Mouse (Mus musculus): ENCODE results near the gene Cbx3. TPM values are rescaled to one million over a fixed set of nuclear protein-coding genes. Genes with fewer than 3 reads are reported as not detected.
A peak's percentile ranks its signal among the peaks of the same experiment; 100 is the strongest.

Gene Cbx3
- polyA plus RNA-seq, 1 experiment = 61.0 TPM

- no peak overlapping the region for H3K27ac ChIP-seq (replicated peaks; ENCODE audit: low read depth, low read length)
- H3K4me1 ChIP-seq (ENCODE audit: control insufficient read depth, insufficient read depth, insufficient read length, low read length) = no peaks in the 10 kb centered on the region
- H3K4me3 ChIP-seq (ENCODE audit: insufficient read depth, low read depth, low read length) = no peak overlapping the region
Observed at GRCm38 (mm10) chr6:51486731-51487130, 16.6 kb downstream of the Cbx3 start.

- H3K4me1 ChIP-seq (ENCODE audit: control insufficient read depth, insufficient read depth, insufficient read length, low read length) = no peaks in the 10 kb centered on the region
- no peak overlapping the region for H3K27ac ChIP-seq (replicated peaks; ENCODE audit: low read depth, low read length)
Observed at GRCm38 (mm10) chr6:51489787-51490186, 19.6 kb downstream of the Cbx3 start.

GRCm38 (mm10) chr6:51497321-51498111 is 27.4 kb downstream of the Cbx3 start:
- Histone ChIP-seq H3K27ac (replicated peaks; ENCODE audit: low read depth, low read length) (no peak overlapping the region), H3K4me1 (ENCODE audit: control insufficient read depth, insufficient read depth, insufficient read length, low read length) (no peaks in the 10 kb centered on the region), H3K4me3 (ENCODE audit: insufficient read depth, low read depth, low read length) (no peak overlapping the region)

More at GRCm38 (mm10) chr6:51489787-51490186, 19.6 kb downstream of the Cbx3 start:
- H3K4me3 ChIP-seq (ENCODE audit: insufficient read depth, low read depth, low read length) = no peak overlapping the region

GRCm38 (mm10) chr6:51505671-51506070 is 35.5 kb downstream of the Cbx3 start:
- no peak overlapping the region for H3K4me3 ChIP-seq (ENCODE audit: insufficient read depth, low read depth, low read length)

DNA sequence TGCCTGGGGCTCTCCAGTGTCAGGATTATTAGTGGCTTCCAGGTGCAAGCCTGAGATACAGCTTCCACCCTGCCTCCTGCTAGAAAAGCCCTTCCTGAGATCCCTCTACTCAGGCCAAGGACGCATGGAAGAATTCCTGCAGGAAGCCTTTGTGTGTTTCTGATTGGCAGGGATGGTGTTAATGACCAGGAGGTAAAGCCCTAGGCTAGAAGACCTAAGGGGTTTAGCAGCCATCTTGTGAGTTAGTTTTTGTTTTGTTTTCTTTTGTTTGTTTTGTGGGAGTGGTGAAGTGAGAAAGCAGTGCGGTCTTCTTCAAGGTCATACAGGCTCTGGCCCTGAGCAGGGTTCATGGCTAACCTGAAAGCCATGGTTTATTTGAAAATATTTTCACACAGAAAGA is 37.4 kb downstream of the Cbx3 start:
- Histone ChIP-seq H3K27ac (replicated peaks; ENCODE audit: low read depth, low read length) (no peak overlapping the region), H3K4me1 (ENCODE audit: control insufficient read depth, insufficient read depth, insufficient read length, low read length) (no peaks in the 10 kb centered on the region), H3K4me3 (ENCODE audit: insufficient read depth, low read depth, low read length) (no peak overlapping the region)

More at GRCm38 (mm10) chr6:51505671-51506070, 35.5 kb downstream of the Cbx3 start:
- H3K27ac ChIP-seq (replicated peaks; ENCODE audit: low read depth, low read length) = no peak overlapping the region
- H3K4me1 ChIP-seq (ENCODE audit: control insufficient read depth, insufficient read depth, insufficient read length, low read length) = no peaks in the 10 kb centered on the region

DNA sequence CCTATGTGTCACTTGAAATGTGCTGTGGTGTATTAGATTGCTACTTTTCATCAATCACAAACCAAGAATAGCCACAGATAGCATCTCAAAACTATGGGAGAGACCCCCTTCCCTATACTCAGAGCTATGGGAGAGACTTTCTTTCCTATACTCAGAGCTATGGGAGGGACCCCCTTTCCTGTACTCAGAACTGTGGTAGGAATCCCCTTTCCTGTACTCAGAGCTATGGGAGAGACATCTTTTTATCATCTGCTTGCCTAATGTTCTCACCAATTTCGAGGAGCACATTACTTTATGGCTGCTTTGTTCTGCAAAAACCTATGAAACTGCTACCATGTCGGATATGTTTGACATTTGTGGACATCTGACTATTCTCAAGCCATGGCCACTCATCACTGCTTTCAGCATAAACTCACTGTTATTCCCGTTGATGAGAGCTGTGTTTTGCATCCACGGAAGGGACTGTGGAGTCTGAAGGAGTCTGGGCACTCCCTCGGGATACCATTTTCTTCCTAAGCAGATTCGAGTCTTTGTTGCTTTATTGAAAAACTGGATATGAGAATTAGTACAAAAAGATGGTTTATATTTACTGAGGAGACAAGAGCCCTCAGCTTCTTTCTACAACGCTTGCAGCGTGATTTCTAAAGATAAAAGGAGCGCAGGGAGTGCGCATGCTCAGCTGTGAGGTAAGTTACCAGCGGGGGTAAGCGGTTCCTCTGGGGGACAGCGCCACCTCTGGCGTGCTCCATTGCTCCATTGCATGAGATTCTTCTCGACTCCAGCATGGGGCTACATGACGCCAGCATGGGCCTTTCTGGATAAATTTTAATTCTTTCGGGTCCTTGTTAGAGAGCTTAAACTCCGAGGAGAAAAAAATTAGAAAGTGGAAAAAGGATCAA is 38.8 kb downstream of the Cbx3 start:
- H3K27ac ChIP-seq (replicated peaks; ENCODE audit: low read depth, low read length) = no peak overlapping the region
- no peaks in the 10 kb centered on the region for H3K4me1 ChIP-seq (ENCODE audit: control insufficient read depth, insufficient read depth, insufficient read length, low read length)
- H3K4me3 ChIP-seq (ENCODE audit: insufficient read depth, low read depth, low read length) = peak overlapping the region; percentile 50

DNA sequence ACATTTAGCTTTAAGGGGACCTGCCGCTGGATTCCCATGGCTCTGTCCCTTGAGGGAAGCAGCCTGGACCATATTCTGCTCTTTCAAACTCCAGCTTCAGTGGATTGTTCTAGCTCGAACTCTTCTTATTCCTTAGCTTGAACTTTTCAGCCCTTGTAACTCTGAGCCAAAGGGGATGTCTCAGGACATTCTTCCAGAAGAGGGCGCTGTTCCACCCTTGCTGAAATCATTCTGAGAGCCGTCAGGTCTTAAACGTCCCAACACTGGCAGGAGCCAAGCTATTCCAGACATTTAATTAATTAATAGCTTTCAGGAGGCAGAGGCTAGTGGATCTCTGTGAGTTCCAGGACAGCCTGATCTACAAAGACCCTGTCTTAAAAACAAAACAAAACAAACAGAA is 39.9 kb downstream of the Cbx3 start:
- no peaks in the 10 kb centered on the region for H3K4me1 ChIP-seq (ENCODE audit: control insufficient read depth, insufficient read depth, insufficient read length, low read length)
- no peak overlapping the region; the same call in 1 of the 2 replicates for H3K4me3 ChIP-seq (ENCODE audit: insufficient read depth, low read depth, low read length)
- no peak overlapping the region for H3K27ac ChIP-seq (replicated peaks; ENCODE audit: low read depth, low read length)

DNA sequence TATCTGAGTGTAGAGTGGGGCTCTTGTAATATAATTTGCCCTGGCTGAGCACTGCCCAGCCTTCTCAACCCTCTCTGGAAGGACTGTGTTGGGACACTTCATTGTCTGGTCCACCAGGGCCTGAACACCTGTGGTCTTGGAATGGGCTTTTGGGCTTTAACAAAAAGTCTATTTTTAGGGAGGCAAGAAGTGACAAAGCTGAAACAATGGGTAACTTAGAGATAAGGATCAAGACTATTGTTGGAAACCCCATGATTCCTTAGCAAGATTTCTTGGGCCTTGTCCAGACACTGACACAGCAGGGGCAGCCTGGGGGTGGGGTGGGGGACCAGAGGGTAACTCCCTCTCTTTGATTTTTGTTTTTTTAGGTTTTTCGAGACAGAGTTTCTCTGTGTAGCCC is 40.8 kb downstream of the Cbx3 start:
- Histone ChIP-seq H3K27ac (replicated peaks; ENCODE audit: low read depth, low read length) (no peak overlapping the region), H3K4me1 (ENCODE audit: control insufficient read depth, insufficient read depth, insufficient read length, low read length) (no peaks in the 10 kb centered on the region), H3K4me3 (ENCODE audit: insufficient read depth, low read depth, low read length) (no peak overlapping the region)

GRCm38 (mm10) chr6:51513745-51514144 is 43.6 kb downstream of the Cbx3 start:
- H3K4me1 ChIP-seq (ENCODE audit: control insufficient read depth, insufficient read depth, insufficient read length, low read length) = no peaks in the 10 kb centered on the region
- H3K27ac ChIP-seq (replicated peaks; ENCODE audit: low read depth, low read length) = no peak overlapping the region
- H3K4me3 ChIP-seq (ENCODE audit: insufficient read depth, low read depth, low read length) = no peak overlapping the region

- Histone ChIP-seq H3K4me1 (ENCODE audit: control insufficient read depth, insufficient read depth, insufficient read length, low read length) (no peaks in the 10 kb centered on the region), H3K4me3 (ENCODE audit: insufficient read depth, low read depth, low read length) (no peak overlapping the region), H3K27ac (replicated peaks; ENCODE audit: low read depth, low read length) (no peak overlapping the region)
Observed at GRCm38 (mm10) chr6:51514860-51515259, 44.7 kb downstream of the Cbx3 start.

DNA sequence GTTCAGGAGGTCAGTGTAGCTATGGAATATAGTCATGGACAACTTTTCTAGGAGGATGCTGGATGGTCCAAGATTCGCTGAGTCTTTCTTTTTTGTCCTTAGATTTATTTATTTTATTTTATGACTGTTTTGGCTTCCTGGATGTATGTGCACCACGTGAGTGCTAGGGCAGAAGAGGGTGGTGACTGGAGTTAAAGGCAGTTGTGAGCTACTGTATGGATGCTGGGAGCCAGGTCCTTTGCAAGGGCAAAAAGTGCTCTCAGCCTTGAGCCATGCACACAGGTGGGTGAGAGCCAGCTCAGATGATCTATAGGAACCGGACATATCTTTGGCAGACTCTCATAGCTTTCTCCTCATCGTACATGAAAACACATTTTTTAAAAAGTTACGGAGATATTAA is 53.1 kb downstream of the Cbx3 start:
- Histone ChIP-seq H3K4me1 (ENCODE audit: control insufficient read depth, insufficient read depth, insufficient read length, low read length) (no peaks in the 10 kb centered on the region), H3K27ac (replicated peaks; ENCODE audit: low read depth, low read length) (no peak overlapping the region), H3K4me3 (ENCODE audit: insufficient read depth, low read depth, low read length) (peak overlapping the region; percentile 96)

DNA sequence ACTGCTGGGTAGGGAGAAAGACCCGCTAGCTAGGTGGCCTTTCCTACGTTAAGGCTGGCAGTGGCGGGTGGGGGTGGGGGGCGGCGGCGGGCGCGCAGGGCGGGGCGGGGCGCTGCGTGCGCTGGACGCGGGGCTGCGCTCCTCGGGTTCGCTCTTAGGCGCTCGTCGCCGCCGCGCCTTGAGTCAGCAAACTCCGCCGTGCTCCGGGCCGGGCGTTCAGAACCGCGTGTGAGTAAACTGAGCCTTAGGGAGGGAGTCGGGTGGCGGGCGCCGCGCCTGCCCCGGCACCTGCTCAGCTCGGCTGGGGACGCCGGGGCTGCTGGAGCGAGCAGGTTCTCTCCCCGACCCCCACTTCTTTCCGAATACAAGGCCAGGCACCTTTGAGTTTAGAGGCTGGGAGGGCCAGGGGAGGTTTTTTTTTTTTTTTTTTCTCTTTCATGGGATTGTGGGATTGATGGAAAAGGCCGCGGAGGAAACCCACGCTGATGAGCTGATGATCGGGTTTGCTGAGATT is 53.7 kb downstream of the Cbx3 start, which contains the start of gene Snx10:
Snx10 (plus strand) TSS at position 95 of the 514 bp plus-strand sequence.
- Histone ChIP-seq H3K4me3 (ENCODE audit: insufficient read depth, low read depth, low read length) (peak within 1 kb of the TSS; percentile 96), H3K27ac (replicated peaks; ENCODE audit: low read depth, low read length) (peak within 1 kb of the TSS; percentile 45), H3K4me1 (ENCODE audit: control insufficient read depth, insufficient read depth, insufficient read length, low read length) (no peaks in the 10 kb centered on the region)

GRCm38 (mm10) chr6:51524321-51524931 is 54.3 kb downstream of the Cbx3 start:
- Histone ChIP-seq H3K4me3 (ENCODE audit: insufficient read depth, low read depth, low read length) (peak overlapping the region; percentile 96), H3K27ac (replicated peaks; ENCODE audit: low read depth, low read length) (peak overlapping the region; percentile 45), H3K4me1 (ENCODE audit: control insufficient read depth, insufficient read depth, insufficient read length, low read length) (0 out of 2 replicates have a peak, but pooled peaks cover under 1% of the 10 kb centered on the region)

GRCm38 (mm10) chr6:51525001-51525400 is 54.8 kb downstream of the Cbx3 start:
- peak overlapping the region; percentile 96 for H3K4me3 ChIP-seq (ENCODE audit: insufficient read depth, low read depth, low read length)
- H3K27ac ChIP-seq (replicated peaks; ENCODE audit: low read depth, low read length) = peak overlapping the region; percentile 4; the same call in 1 of the 2 replicates
- H3K4me1 ChIP-seq (ENCODE audit: control insufficient read depth, insufficient read depth, insufficient read length, low read length) = 0 out of 2 replicates have a peak, but pooled peaks cover 2% of the 10 kb centered on the region

DNA sequence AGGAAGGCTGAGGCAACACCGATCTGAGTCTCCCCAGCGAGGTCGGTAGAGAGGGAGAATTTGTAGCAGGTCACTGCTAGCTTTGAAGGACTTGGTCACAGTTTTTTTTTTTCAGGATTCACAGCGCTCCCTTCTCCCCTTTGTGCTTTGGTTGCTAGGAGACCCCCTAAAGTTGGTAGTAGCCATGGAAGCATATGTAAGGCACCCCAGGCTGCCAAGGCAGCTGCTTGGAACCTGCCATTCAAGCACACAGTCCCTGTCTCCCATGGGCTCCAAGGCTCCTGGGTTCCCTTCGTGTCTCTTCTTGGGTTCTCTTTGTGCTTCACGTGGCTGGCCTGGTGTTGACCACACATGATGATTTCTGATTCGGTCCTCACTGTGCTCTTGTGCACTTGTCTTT is 59.3 kb downstream of the Cbx3 start:
- H3K4me1 ChIP-seq (ENCODE audit: control insufficient read depth, insufficient read depth, insufficient read length, low read length) = peaks cover 11% of the 10 kb centered on the region

More for the DNA sequence above, 59.3 kb downstream of the Cbx3 start:
- H3K27ac ChIP-seq (replicated peaks; ENCODE audit: low read depth, low read length) = no peak overlapping the region
- no peak overlapping the region for H3K4me3 ChIP-seq (ENCODE audit: insufficient read depth, low read depth, low read length)

Data from brown adipose tissue, adult 24 weeks (tissue).